Mouse (Mus musculus) midbrain, embryonic 13.5 days (tissue): ENCODE measurements around the gene Atp1a1. TPM values are rescaled to one million over a fixed set of nuclear protein-coding genes. Genes with fewer than 3 reads are reported as not detected.

Experiments
- ATAC-seq: fragments of 200-750 bp; cut with Nextera tagmentation; 2 replicates; pipeline ENCODE4 v1.8.0; 2017; ENCODE audit warnings: mild to moderate bottlenecking, moderate TSS enrichment, moderate library complexity
- H3K27ac ChIP-seq: fragments of 300-500 bp; sonication (generic); 2 replicates; pipeline ENCODE4 v1.5.1; 2015; ENCODE audit warnings: inconsistent platforms, mild to moderate bottlenecking, moderate library complexity
- H3K27me3 ChIP-seq: fragments of 300-500 bp; sonication (generic); 2 replicates; pipeline ENCODE4 v1.6.1; 2015; ENCODE audit warnings: mild to moderate bottlenecking, inconsistent platforms
- H3K36me3 ChIP-seq: fragments of 300-500 bp; sonication (generic); 2 replicates; pipeline ENCODE4 v1.6.1; 2015; ENCODE audit warnings: mild to moderate bottlenecking, inconsistent platforms
- H3K4me1 ChIP-seq: fragments of 300-500 bp; sonication (generic); replicated peaks from 2 replicates; pipeline ENCODE4 v1.6.1; 2015; ENCODE audit warnings: inconsistent platforms
- H3K4me2 ChIP-seq: fragments of 300-500 bp; sonication (generic); replicated peaks from 2 replicates; pipeline ENCODE4 v1.6.1; 2015; ENCODE audit warnings: moderate library complexity, mild to moderate bottlenecking, inconsistent platforms
- H3K4me3 ChIP-seq: fragments of 300-500 bp; sonication (generic); replicated peaks from 2 replicates; pipeline ENCODE4 v1.5.1; 2015; ENCODE audit warnings: mild to moderate bottlenecking, inconsistent platforms
- H3K9ac ChIP-seq: fragments of 300-500 bp; sonication (generic); replicated peaks from 2 replicates; pipeline ENCODE4 v1.6.1; 2015; ENCODE audit warnings: mild to moderate bottlenecking, inconsistent platforms
- H3K9me3 ChIP-seq: fragments of 300-500 bp; sonication (generic); 2 replicates; pipeline ENCODE4 v1.6.1; 2016; ENCODE audit warnings: mild to moderate bottlenecking, inconsistent platforms
- WGBS: fragments of 180-500 bp; shearing (Covaris S2); methylation state at CpG from one replicate; pipeline ENCODE4 v1.1.7; 2015; 5-methylcytosine and 5-hydroxymethylcytosine counted together
- polyA plus RNA-seq: library from polyadenylated mRNA; unstranded; fragments of >200 nt; fragmentation: Nextera tagmentation; extraction: Ambion mirVana; gene quantifications from 2 replicates; pipeline ENCODE4 v1.2.1, GENCODE M21; 2015

Atp1a1 gene
- polyA plus RNA-seq, 1 experiment from 2014 or later, result 40.6 TPM

DNA sequence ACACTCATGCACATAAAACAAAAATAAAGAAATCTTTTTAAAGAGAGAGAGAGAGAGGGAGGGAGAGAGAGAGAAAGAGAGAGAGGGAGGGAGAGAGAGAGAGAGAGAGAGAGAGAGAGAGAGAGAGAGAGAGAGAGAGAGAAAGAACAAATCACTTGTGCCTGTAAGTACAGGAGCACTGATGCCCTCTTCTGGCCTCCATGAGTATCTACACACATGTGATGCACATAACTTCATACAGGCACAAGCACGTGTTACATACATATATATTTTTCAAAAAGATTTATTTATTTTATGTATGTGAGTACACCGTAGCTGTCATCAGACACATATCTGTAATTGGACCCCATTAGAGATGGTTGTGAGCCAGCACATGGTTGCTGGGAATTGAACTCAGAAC, 40.5 kb downstream of the Atp1a1 start:
- H3K4me1 ChIP-seq, result peaks cover 32% of the 10 kb centered on the region
- H3K36me3 ChIP-seq, result no peaks in the 10 kb centered on the region
- no peak overlapping the region for H3K27ac ChIP-seq
- H3K4me3 ChIP-seq, result no peak overlapping the region
- no peak overlapping the region for H3K4me2 ChIP-seq
- H3K9ac ChIP-seq, result no peak overlapping the region
- peaks cover 7% of the 10 kb centered on the region for H3K27me3 ChIP-seq
- no peak for ATAC-seq
- 100% methylated on average over 2 of the region's 2 CpGs for WGBS
- H3K9me3 ChIP-seq, result no peaks in the 10 kb centered on the region

DNA sequence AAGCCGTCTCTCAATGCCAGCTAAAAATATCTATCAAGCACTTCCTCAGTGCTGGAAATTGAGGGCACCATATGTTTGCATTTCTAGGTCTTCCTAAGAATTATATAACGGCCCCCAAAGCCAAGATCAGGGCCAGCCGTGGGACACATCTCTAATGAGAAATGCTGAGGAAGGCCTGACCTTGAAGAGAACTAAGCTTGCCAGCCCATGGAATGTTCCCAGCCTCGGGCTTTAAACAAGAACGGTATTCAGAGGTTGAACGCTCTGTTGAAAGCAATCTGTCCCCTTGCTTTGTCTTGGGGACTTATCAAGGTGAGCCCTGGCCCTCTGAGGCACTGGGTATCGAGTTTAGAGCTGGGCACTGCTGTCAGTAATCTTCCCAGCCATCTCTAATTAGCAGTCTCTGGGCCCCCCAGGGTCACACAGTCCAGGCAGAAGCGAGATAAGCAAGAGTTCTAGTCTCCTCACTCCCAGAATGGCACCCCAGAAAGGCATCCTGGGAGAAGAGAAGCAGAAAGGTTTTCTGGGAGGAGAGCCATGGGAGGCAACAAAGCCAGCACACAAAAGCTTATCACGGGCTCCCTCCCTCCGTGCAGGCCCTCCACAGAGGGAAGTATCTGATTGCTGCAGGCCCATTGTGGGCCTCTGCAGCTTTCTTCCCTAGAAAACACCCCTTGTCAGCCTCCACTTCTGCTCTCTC, 41.8 kb downstream of the Atp1a1 start:
- 24% methylated on average over 10 of the region's 10 CpGs for WGBS

DNA sequence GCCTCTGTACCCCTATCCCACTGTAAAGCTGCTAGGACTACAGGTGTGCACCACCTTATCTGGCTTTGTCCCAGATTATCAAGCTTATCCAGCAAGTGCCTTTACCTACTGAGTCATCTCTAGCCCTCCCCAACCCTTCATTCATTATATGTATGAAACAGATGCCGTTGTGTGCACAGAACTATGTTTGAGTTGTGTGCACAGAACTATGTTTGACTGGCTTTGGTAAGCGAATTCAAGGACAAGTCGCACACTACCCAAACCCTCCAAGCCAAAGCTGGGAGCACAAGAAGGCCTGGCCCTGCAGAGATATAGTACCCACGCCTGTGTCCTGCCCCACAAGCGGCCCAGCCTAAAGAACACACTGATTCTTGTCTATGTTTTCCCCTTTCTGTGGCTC, 42.5 kb downstream of the Atp1a1 start:
- no peaks in the 10 kb centered on the region for H3K36me3 ChIP-seq
- H3K9me3 ChIP-seq, result no peaks in the 10 kb centered on the region
- no peak overlapping the region for H3K4me2 ChIP-seq
- H3K27ac ChIP-seq, result 0 out of 2 replicates have a peak overlapping the region, but pooled peaks have one; percentile 1
- peaks cover 32% of the 10 kb centered on the region for H3K4me1 ChIP-seq
- peaks cover 20% of the 10 kb centered on the region for H3K27me3 ChIP-seq
- 86% methylated on average over 5 of the region's 5 CpGs for whole genome bisulfite sequencing
- no peak for ATAC-seq
- no peak overlapping the region for H3K9ac ChIP-seq
- no peak overlapping the region for H3K4me3 ChIP-seq

More for the DNA sequence above, 41.8 kb downstream of the Atp1a1 start:
- Histone ChIP-seq H3K27ac (peak overlapping the region; percentile 53; the same call in 1 of the 2 replicates), H3K27me3 (peaks cover 16% of the 10 kb centered on the region), H3K9me3 (no peaks in the 10 kb centered on the region), H3K9ac (0 out of 2 replicates have a peak overlapping the region, but pooled peaks have one; percentile 23), H3K4me3 (no peak overlapping the region), H3K36me3 (no peaks in the 10 kb centered on the region), H3K4me1 (peaks cover 32% of the 10 kb centered on the region), H3K4me2 (no peak overlapping the region)
- no peak for ATAC-seq

DNA sequence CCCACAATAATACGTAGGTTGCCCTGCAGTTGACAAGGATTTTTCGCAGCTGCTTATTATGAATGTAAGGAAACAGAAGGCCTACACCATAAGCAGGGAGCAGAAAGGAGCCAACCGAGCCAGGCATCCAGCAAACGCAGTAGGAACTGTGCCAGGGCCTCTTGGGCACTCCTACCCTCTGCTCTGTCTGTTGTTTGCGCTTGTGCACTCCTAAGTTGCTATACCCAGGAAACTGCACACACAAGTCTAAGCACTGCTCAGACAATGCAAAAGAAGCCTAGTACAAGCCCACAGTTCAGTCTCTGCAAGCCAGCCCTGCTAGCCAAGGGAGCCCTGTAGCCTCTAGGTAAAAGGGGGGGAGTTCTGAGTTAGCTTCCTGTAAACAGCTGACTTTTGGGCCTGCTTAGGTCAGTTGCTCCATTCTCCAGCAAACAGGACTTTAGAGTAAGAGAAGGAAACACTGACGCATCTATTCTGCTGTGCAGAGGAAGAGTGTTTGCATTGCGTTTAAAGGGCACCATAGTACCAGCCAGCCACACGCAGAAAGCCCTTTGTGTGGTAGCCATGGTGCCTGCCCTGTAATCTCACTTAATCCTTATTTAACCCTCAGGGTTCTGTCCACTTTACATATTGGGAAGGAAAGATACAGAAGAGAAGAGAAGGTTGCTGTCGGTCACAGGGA, 43.5 kb downstream of the Atp1a1 start:
- ATAC-seq, result peak; percentile 90
- 26% methylated on average over 9 of the region's 9 CpGs for WGBS
- H3K4me2 ChIP-seq, result no peak overlapping the region
- peaks cover 32% of the 10 kb centered on the region for H3K4me1 ChIP-seq
- no peak overlapping the region for H3K9ac ChIP-seq
- peaks cover 25% of the 10 kb centered on the region for H3K27me3 ChIP-seq
- no peaks in the 10 kb centered on the region for H3K36me3 ChIP-seq
- H3K4me3 ChIP-seq, result no peak overlapping the region
- peak overlapping the region; percentile 63 for H3K27ac ChIP-seq
- no peaks in the 10 kb centered on the region for H3K9me3 ChIP-seq

DNA sequence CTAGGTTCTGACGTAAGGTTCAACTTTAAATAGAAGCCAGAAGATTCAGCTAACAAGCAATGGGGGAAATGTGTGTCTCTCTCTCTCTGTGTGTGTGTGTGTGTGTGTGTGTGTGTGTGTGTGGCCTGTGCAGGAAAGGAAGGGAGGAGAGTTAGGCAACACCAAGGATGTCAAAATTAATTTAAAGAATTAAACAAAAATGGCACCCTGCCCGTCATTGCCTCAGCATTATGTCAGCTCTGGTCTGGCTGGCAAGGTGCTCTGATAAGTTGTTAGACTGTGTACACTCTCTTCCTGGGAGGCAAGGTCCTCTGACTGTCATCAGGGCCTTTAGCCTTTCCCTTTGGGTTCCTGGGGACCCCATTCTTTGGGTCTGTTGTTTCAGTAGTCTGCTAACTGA, 47.8 kb downstream of the Atp1a1 start:
- ATAC-seq, result no peak
- 94% methylated on average over 2 of the region's 2 CpGs for whole genome bisulfite sequencing
- no peak overlapping the region for H3K4me3 ChIP-seq
- peaks cover 24% of the 10 kb centered on the region for H3K4me1 ChIP-seq
- no peaks in the 10 kb centered on the region for H3K36me3 ChIP-seq
- no peaks in the 10 kb centered on the region for H3K9me3 ChIP-seq
- H3K27ac ChIP-seq, result no peak overlapping the region
- peaks cover 21% of the 10 kb centered on the region for H3K27me3 ChIP-seq
- no peak overlapping the region for H3K9ac ChIP-seq
- no peak overlapping the region for H3K4me2 ChIP-seq

DNA sequence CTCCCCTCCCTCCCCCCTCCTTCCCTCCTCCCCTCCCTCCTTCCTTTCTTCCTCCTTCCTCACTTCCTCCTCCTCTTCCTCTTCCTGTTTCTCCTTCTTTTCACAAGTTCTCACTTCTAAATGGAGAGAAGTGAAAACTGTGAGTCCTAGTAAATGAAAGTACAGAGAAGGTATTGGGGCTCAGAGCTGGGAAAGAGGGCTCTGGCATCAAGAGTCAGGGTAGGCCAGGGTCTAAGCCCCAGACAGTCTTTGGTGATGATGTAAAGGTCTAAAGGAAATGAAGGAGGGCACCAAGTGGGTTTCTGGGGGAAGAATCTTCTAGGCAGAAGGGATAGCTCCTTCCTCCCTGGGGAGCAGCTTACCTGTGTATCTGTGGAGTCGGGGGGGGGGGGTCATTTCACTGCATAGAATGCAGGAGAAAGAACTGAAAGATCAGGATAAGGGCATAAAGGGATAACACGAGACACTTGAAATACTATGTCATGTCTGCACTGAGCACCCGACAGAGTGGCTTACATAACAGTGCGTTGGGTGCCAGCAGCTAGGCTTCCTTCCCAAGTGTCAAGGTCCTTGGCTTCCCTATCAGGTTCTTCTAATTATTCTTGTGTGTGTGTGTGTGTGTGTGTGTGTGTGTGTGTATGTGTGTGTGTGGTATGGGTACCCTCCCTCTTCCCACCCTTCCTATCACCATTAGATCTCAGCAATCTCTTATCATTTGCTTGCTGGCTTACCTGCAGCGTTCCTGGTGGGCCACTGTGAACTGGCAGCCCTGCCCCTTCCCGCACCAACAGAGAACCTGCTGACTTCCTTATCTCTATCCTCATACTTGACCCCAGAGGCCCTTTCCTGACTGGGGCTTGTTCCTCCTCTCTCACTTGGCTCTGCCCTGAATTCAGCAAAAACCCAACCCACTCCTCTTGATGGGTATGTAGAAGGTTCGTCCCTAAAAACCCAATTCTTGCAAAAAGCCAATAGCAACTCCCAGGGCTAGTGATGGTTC, 51.6 kb downstream of the Atp1a1 start:
- 90% methylated on average over 7 of the region's 7 CpGs for WGBS
- H3K4me3 ChIP-seq, result no peak overlapping the region
- H3K27ac ChIP-seq, result no peak overlapping the region
- no peak overlapping the region for H3K9ac ChIP-seq
- no peaks in the 10 kb centered on the region for H3K36me3 ChIP-seq
- H3K4me2 ChIP-seq, result no peak overlapping the region
- ATAC-seq, result no peak
- peaks cover 9% of the 10 kb centered on the region for H3K27me3 ChIP-seq
- no peaks in the 10 kb centered on the region for H3K9me3 ChIP-seq
- H3K4me1 ChIP-seq, result peaks cover 15% of the 10 kb centered on the region

DNA sequence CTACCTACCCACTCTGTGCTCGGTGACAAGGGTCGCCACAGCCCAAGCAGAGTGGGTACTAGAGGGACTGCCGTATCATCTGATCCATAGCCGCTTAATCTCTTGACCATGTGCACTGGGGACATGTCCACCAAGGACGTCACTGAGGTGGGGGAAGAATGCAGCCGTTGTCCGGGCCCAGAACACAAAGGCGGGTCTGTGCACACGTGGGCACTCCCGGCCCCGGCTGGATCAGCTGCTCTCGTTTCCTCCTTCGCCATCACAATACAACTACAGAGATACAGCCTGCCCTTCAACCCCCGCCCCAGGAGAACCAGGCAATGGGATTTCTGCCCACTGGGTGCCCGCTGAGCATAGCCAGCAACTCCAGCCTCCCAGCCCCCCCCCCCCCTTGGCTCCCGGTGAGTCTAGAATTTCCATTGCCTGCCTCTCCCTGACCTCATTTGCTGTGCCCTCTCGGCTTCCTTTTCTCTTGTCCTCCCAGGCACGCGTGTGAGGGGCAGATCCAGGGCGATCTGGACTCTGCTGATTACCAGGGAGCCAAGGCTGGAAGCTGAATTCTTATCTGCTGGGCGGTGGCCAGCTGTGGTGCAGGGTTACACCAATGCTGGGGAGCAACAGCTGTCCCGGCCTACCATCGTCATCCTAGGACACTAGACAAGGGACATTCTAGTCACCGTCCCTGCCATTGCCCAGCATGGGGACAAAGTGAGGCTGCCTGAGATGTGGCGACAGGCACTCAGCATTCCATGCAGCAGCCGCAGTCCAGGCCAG, 52.8 kb downstream of the Atp1a1 start:
- Histone ChIP-seq H3K27ac (no peak overlapping the region), H3K4me1 (peaks cover 18% of the 10 kb centered on the region), H3K36me3 (no peaks in the 10 kb centered on the region), H3K9ac (no peak overlapping the region), H3K9me3 (no peaks in the 10 kb centered on the region), H3K4me3 (no peak overlapping the region), H3K27me3 (peaks cover 3% of the 10 kb centered on the region; the same call in 1 of the 2 replicates), H3K4me2 (no peak overlapping the region)
- WGBS, result 65% methylated on average over 26 of the region's 26 CpGs
- peak; percentile 62 for ATAC-seq

DNA sequence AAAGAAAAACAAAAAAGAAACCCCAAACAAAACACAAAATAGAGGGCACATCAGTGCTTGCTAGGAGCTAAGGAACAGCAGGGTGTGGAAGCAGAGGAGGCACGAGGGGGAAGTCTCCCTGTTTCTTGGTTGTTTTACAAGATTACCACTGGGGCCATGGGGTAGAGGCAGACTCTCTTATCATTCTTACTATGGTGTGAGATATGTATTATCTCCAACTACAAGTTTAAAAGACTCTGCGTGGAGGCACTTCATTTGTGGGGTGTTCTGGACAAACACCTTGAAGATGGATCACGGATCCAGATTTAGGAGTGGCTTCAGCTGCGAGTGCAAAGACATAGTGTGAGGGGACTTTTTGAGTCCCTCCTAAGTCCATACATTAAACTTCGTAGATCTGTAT, 54.7 kb downstream of the Atp1a1 start:
- no peak overlapping the region for H3K27ac ChIP-seq
- no peak overlapping the region for H3K4me3 ChIP-seq
- 88% methylated on average over 5 of the region's 5 CpGs for WGBS
- H3K4me1 ChIP-seq, result peaks cover 14% of the 10 kb centered on the region
- no peaks in the 10 kb centered on the region for H3K27me3 ChIP-seq
- H3K36me3 ChIP-seq, result no peaks in the 10 kb centered on the region
- no peak for ATAC-seq
- no peaks in the 10 kb centered on the region for H3K9me3 ChIP-seq
- no peak overlapping the region for H3K4me2 ChIP-seq
- H3K9ac ChIP-seq, result no peak overlapping the region

DNA sequence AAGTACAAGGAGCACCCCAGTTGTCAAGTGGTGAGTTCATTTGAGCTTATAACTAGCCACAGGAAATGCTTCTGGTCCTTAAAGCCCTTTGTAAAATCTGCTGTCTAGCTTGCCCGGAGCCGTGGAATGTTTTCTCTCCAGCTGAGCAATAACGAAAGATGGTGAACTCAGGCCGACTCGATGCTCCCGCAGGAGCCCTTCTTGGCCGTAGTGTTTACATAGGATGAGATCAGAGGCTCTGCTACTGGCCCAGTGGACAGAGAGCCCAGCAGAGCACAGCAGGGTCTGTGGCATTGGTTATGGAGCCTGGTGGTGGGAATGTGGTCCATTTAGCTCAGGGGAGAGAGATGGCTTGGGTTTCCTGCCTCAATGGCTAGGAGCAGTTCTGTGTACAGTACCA, 60.4 kb downstream of the Atp1a1 start:
- Histone ChIP-seq H3K27me3 (no peaks in the 10 kb centered on the region), H3K9me3 (no peaks in the 10 kb centered on the region), H3K27ac (no peak overlapping the region), H3K36me3 (no peaks in the 10 kb centered on the region), H3K9ac (no peak overlapping the region), H3K4me1 (peaks cover 8% of the 10 kb centered on the region; the same call in 1 of the 2 replicates), H3K4me2 (no peak overlapping the region), H3K4me3 (no peak overlapping the region)
- ATAC-seq, result no peak
- WGBS, result 70% methylated on average over 7 of the region's 7 CpGs

DNA sequence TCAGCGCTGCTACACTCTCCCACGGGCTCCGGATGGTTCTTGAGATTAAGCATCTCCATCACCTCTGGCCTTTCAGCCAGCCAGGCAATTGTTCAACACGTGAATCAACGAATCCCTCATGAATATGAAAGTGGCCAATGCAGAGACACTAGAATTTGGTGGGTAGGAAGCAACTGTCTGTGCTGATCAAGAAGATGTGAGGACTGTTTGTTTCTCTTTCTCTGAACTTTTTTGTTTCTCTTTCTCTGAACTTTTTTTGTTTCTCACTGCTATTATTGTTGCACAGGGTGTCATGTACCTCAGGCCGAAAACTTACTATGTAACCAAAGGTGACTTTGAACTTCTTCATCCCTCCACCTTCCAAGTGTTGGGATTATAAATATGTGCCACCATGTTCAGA, 62.9 kb downstream of the Atp1a1 start:
- Histone ChIP-seq H3K27me3 (no peaks in the 10 kb centered on the region), H3K4me3 (no peak overlapping the region), H3K4me2 (no peak overlapping the region), H3K27ac (no peak overlapping the region), H3K36me3 (no peaks in the 10 kb centered on the region), H3K9ac (no peak overlapping the region), H3K4me1 (peaks cover 5% of the 10 kb centered on the region; the same call in 1 of the 2 replicates), H3K9me3 (no peaks in the 10 kb centered on the region)
- WGBS, result 36% methylated on average over 6 of the region's 6 CpGs
- ATAC-seq, result no peak

DNA sequence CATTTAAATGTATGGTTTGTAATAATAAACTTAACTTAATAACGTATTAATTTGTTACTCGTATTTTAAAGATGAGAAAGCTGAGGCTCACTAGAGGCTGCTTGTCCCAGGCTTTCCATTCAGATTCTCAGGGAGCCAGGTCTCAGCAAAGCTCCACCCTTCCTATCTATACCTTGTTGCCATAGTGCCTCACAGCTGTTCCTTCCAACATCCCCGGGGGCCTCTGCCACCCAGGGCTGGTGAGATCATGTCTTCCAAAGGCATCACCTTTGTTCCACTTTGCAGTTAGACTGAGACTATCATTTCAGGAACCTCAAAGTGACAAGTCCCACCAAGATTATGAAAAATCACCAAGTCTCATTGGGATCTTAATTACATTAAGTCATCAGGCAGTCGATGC, 63.9 kb downstream of the Atp1a1 start:
- no peaks in the 10 kb centered on the region for H3K36me3 ChIP-seq
- no peak overlapping the region for H3K9ac ChIP-seq
- no peak overlapping the region for H3K27ac ChIP-seq
- ATAC-seq, result no peak
- H3K4me2 ChIP-seq, result no peak overlapping the region
- peaks cover 5% of the 10 kb centered on the region; the same call in 1 of the 2 replicates for H3K4me1 ChIP-seq
- no peaks in the 10 kb centered on the region for H3K27me3 ChIP-seq
- no peak overlapping the region for H3K4me3 ChIP-seq
- 74% methylated on average over 4 of the region's 4 CpGs for WGBS
- H3K9me3 ChIP-seq, result no peaks in the 10 kb centered on the region
